Mouse (Mus musculus): ENCODE data around the gene Bsdc1.
A peak's percentile ranks its signal among the peaks of the same experiment; 100 is the strongest.

DNA sequence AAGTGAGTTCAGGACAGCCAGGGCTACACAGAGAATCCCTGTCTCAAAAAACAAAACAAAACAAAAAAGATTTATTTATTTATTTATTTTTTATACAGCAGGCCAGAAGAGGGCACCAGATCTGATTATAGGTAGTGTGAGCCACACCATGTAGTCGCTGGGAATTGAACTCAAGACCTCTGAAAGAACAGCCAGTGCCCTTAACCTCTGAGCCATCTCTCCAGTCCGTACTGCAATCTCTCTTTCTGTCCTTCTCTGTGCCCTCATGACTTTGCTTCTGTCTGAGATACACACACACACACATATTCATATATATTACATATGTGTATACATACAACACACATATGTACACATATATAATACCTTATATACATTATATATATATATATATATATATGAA lies 10.5 kb upstream of the Bsdc1 start:
- peak in 1 of 3 experiments; percentile 10; a peak in 1 of 6 replicates for TF ChIP-seq CTCF (IDR thresholded peaks at IDR 0.05 in 2 of 3, conservative IDR thresholded peaks at IDR 0.05 in 1 of 3; ENCODE audit: control insufficient read depth in 1 of 3, insufficient read depth in 1 of 3, low read depth in 2 of 3, low read length in 3 of 3, poor library complexity in 1 of 3, severe bottlenecking in 1 of 3)
- TF ChIP-seq ZKSCAN1 (IDR thresholded peaks at IDR 0.05; ENCODE audit: low read depth, low read length), result no peak
- no peak for TF ChIP-seq MAZ (IDR thresholded peaks at IDR 0.05; ENCODE audit: low read depth, low read length)
- no peak for TF ChIP-seq EP300 (IDR thresholded peaks at IDR 0.05; ENCODE audit: low read depth in 1 of 2, low read length in 2 of 2)
- TF ChIP-seq USF1 (IDR thresholded peaks at IDR 0.05; ENCODE audit: low read depth, low read length), result no peak
- no peak for TF ChIP-seq ELF1 (IDR thresholded peaks at IDR 0.05; ENCODE audit: low read depth, low read length)
- no peak for TF ChIP-seq POLR2A (IDR thresholded peaks at IDR 0.05; ENCODE audit: control insufficient read depth in 1 of 2, insufficient read depth in 1 of 2, low read depth in 1 of 2, low read length in 2 of 2, poor library complexity in 1 of 2)
- TF ChIP-seq HCFC1 (IDR thresholded peaks at IDR 0.05; ENCODE audit: low read depth, low read length), result no peak
- TF ChIP-seq TCF12 (IDR thresholded peaks at IDR 0.05; ENCODE audit: low read depth, low read length), result no peak
- no peak for TF ChIP-seq KAT2A (conservative IDR thresholded peaks at IDR 0.05; ENCODE audit: low read depth, low read length)
- no peak for TF ChIP-seq MXI1 (IDR thresholded peaks at IDR 0.05; ENCODE audit: low read depth, low read length)
- no peak for TF ChIP-seq GATA1 (IDR thresholded peaks at IDR 0.05; ENCODE audit: low read depth, low read length)
